Mouse (Mus musculus) left cerebral cortex, postnatal 36 days (tissue): ENCODE measurements around the gene Pigk. TPM values are rescaled to one million over a fixed set of nuclear protein-coding genes. Genes with fewer than 3 reads are reported as not detected.
A peak's percentile ranks its signal among the peaks of the same experiment; 100 is the strongest.

Experiments used
- DNase-seq, 2 experiments: peaks; one replicate each; pipeline ENCODE4 v3.0.0; 2021 to 2022; ENCODE audit warnings: low spot score in 2 of 2, mixed read lengths in 1 of 2
- intact Hi-C: fragments of 180-260 bp; cut with DNase I; formaldehyde crosslinking; loops from one replicate; pipeline ENCODE4 v1.15.1; 2025
- total RNA-seq, 2 experiments: library from RNA; stranded (reverse); gene quantifications; 2 replicates each; pipeline ENCODE4 v1.2.3; 2021

Gene Pigk
- total RNA-seq, 2 experiments from 2014 or later = 49.5 to 52.9 TPM

- intact Hi-C loops = loop anchor here (10.0 kb wide), 1 partner anchor 177 kb away; no protein-coding TSS in a partner anchor
These were observed 238.0 kb downstream of the Pigk start for GRCm38 (mm10) chr3:152951634-152952545.

DNA sequence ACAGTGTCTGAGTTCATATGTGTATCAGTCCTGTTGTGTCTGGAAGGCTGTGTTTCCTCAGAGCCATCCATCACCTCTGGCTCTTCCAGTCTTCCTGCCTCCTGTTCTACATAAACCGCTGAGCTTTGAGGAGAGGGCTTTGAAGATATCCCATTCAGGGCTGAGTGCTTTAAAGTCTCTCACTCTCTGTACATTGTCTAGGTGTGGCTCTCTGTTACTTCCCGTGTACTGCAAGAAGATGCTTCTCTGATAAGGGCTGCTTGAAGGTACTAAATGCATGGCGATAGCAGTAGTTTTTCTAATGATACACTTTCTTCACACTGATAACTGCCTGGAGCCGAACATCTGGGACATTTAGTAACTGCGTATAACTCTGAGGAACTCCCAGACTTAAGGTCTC lies 242.1 kb downstream of the Pigk start:
- no peak for DNase-seq
- intact Hi-C loops = loop anchor here (10.0 kb wide), 1 partner anchor 181 kb away; no protein-coding TSS in a partner anchor

More at GRCm38 (mm10) chr3:152951634-152952545, 238.0 kb downstream of the Pigk start:
- no peak for DNase-seq

GRCm38 (mm10) chr3:152956771-152957170 lies 242.9 kb downstream of the Pigk start:
- intact Hi-C loops = loop anchor here (10.0 kb wide), 1 partner anchor 182 kb away; no protein-coding TSS in a partner anchor
- no peak for DNase-seq

DNA sequence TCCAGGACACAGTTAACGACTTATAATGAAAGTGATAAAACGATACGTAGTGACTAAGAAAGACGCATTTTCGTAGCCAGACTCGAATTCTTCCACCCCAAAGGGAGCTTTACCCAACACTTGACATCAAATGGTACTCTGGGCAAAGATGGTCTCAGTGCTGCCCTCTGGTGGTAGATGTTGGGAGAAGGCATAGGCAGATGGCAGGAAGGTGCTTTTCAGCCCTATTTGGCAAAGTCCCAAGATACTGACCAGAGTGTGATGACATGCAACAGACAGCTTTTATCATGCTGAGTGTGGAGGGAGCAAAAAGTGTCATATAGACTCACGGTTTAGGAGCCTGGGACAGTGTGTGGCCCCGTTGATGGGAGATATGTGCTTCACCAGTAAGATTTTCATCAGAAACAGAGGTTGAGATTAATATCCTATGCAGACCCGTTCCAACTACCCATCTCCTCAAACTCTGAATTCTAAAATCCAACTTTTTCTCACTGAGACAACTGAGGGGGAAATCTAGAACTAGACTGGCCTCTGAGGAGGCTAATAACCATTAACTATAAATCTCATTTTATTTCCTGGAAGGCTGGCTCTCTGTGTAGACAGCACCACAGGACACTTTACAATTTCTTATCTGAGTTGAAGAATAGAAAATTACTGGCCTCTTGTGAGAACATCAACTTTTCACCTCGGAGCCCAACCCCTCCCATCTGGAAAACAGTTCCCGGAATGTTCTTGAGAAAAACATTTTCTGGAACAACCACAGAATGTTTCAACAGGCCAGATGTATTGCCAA lies 244.7 kb downstream of the Pigk start:
- intact Hi-C loops = loop anchor here (10.0 kb wide), 1 partner anchor 184 kb away; no protein-coding TSS in a partner anchor
- peak in 1 of 2 experiments; percentile 41 for DNase-seq

DNA sequence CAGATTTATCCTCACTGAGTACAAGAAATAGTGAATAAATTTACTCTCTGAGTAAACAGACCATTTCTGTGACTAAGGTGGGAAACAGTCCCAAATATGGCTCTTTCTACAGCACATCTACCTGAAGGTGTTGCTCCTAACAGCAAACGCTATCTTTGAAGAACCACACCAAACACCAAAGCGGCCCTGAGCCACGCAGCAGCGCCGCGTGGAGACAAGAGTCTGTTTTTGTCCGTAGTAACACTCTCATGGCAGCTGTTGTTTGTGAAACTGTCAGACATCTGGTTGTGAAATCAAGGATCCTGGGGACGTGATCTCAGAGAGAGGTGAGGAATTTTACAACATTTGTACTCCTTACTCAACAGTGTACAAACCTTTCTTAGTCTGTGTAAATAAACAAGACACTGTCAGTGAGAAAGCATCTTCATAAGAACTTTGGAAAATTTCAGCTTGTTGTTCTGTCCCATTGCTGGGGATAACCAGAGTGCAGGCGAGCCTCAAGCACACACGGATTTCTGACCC lies 248.0 kb downstream of the Pigk start:
- no peak for DNase-seq
- intact Hi-C loops = loop anchor here (5.0 kb wide), 1 partner anchor 170 kb away; no protein-coding TSS in a partner anchor

DNA sequence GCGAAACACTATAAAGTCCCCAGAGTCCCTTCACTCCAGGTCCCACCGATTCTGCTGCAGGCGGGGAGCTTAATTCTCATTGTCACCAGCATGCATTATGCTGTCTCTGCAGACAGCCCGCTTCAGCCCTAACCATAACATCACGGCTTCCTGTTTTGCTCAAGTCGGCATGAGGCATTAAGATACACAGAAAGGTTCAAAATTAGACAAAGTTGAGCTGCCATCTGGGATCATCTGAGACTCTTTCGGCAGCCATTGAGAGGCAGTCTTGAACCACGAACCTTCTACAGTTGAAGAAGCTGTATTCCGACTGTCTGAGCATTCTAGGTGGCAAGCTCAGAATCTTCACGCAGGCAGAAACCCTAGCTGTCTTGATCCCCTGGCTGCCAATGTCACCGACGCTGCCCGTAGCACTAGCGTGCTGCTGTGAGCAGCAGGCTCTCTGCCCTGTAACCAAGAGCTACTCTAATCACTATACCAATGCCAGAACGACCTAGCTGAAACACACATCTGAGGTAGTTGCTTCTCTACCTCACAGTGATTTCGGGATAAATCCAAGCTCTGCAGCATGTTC lies 256.0 kb downstream of the Pigk start:
- DNase-seq = no peak
- intact Hi-C loops = loop anchor here (10.0 kb wide), 1 partner anchor 605 kb away; no protein-coding TSS in a partner anchor

- peak; percentile 68 to 75 for DNase-seq
- intact Hi-C loops = loop anchor here (10.0 kb wide), 1 partner anchor 603 kb away; no protein-coding TSS in a partner anchor
These were observed 257.5 kb downstream of the Pigk start for GRCm38 (mm10) chr3:152971373-152971772.

- no peak for DNase-seq
- intact Hi-C loops = loop anchor here (5.0 to 10.0 kb wide), 5 partner anchors 98 to 678 kb away; no protein-coding TSS in a partner anchor
These were observed 265.7 kb downstream of the Pigk start for GRCm38 (mm10) chr3:152979481-152980092.

GRCm38 (mm10) chr3:152980431-152980830 lies 266.5 kb downstream of the Pigk start:
- DNase-seq = peak in 1 of 2 experiments; percentile 42
- intact Hi-C loops = loop anchor here (5.0 kb wide), 4 partner anchors 97 to 677 kb away; no protein-coding TSS in a partner anchor

DNA sequence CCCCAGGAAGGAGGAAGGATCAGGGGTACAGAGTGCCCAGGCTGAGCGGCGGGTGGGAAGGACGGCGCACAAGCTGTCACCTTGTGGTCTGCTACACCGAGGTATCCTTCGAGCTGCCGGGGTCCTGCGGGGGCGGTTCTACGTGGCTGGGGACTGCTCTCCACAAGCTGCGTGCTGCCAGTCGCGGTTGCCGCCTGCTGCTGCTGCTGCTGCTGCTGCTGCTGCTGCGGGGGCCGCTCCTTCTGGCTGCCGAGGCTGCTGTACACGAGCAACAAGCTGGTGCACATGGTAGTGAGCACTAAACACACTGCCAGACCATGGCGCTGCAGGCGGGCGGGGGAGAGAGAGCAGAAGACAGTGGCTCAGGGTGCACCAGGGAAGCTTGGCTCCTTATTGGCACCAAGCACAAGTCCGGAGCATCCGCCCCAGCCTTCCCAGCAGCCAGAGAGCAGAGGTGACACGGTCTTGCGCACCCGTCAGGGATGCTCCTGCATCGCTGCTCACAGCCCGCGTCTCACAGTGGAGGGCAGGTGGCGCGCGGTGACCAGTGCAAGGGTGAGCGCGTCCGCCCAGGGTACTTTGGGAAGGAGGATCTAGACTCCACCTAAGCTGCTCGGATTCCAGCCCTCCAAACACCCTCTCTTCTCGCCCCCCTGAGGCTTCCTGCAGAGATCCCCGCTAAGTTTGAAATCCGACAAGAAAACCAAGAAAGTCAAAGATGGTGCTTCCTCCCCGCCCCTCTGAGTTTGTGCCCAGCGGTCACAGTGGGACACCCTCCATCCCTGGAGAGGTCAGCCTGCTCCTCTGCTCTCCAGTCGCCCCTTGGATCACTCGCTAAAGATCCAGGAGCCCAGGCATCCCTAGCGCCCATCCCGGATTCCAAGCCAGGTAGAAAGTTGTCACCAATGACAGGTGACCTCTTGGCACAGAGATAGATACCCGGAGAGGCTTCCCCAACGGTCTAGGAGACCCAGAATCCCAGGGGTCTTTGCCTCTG lies 267.4 kb downstream of the Pigk start:
- intact Hi-C loops = loop anchor here (5.0 kb wide), 4 partner anchors 96 to 676 kb away; no protein-coding TSS in a partner anchor

DNA sequence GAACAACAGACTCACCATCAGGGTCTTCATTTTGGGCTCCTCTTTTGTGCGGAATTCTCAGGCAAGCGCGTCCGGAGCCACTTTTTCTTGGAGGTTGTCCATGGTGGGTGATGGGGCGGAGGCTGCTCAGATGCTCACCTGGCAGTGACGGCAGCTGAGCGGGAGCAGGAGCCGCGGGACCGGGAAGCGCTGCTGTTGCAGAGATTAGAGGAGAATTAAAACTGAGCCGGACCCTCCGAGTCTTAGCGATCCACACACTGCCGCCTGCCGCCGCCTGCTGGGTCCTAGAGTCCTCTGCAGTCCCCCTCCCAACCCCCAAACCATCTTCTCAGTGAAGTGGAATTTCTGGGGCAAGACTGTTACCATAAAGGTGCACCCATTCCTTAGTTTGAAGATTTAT lies 268.1 kb downstream of the Pigk start, which contains the start of gene St6galnac5:
Gene St6galnac5, minus strand, starts transcription at position 259 of the 400 bp plus-strand sequence.
- peak; percentile 30 to 43 for DNase-seq
- intact Hi-C loops = loop anchor here (5.0 kb wide), 4 partner anchors 95 to 675 kb away; no protein-coding TSS in a partner anchor

More for the DNA sequence above, 267.4 kb downstream of the Pigk start:
- DNase-seq = peak; percentile 64 to 69

- intact Hi-C loops = no loop called here
- no peak for DNase-seq
These were observed 276.9 kb downstream of the Pigk start for GRCm38 (mm10) chr3:152990787-152991186.

GRCm38 (mm10) chr3:152993608-152994007 lies 279.7 kb downstream of the Pigk start:
- no peak for DNase-seq
- intact Hi-C loops = no loop called here

- intact Hi-C loops = no loop called here
- no peak for DNase-seq
These were observed 284.2 kb downstream of the Pigk start for GRCm38 (mm10) chr3:152998106-152998505.

DNA sequence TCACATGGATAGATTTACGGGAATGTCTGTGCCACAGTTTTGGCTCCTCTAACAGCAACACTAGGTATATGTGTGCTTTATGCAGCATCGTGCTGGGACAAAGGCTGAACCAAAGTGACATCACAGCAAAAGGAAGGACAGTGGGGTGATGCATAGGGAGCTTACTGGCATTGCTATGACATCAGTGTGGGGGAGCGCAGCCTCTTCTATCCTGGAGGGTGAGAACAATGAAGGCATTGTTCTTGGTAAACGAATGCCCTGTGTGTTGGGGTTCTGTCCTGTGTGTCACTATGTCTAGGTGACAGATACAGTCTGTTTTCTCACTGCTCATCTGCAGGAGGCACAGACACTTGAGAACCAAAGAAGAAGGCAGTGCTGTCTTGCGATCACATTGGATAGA lies 285.0 kb downstream of the Pigk start:
- DNase-seq = no peak
- intact Hi-C loops = no loop called here

DNA sequence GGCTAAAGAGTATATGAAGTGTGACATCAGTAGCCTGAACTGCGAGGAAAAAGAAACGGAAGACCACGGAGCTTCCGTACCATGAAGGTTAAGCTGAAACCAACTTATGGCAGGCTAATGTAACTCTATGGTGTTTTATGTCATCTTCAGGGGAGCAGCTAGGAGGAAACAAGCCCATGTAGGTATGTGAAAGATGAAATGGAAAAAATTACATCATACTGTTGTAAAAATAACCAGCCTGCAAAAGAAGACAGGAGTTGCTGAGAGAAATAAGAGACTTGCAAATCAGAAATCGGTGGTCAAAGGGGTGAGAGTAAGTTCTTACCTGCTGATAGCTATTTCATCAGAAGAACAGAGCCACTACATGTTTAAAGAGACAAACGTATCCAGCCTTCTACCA lies 293.0 kb downstream of the Pigk start:
- no peak for DNase-seq
- intact Hi-C loops = no loop called here

DNA sequence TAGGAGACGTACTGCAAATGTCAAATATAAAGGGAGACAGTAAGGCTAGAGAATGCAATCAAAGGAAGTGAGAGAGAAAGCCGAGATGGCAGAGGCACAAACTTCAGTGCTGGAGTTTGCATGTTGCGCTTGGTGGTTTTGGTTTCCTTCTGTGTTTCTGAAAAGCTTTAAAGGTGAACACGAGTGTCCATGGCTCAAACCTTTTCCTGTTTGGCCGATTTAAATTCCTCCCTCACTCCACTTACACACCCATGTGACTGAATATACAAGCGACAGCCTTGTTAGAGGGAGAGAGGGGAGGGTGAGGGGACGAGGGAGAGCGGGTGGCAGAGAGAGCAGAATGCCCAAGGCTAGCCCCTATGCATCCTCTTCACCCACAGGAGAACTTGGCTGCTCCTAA lies 302.5 kb downstream of the Pigk start:
- DNase-seq = no peak
- intact Hi-C loops = no loop called here
